Mouse (Mus musculus) liver, embryonic 11.5 days (tissue): ENCODE results near the gene Spsb4. TPM values are rescaled to one million over a fixed set of nuclear protein-coding genes. Genes with fewer than 3 reads are reported as not detected.

Source experiments
- ATAC-seq: fragments of 200-750 bp; cut with Nextera tagmentation; replicated peaks from 2 replicates; pipeline ENCODE4 v1.8.0; 2017; ENCODE audit warnings: moderate number of reproducible peaks, mild to moderate bottlenecking, moderate TSS enrichment, moderate library complexity; ENCODE audit not compliant: low FRiP score
- DNase-seq: peaks from one replicate; pipeline ENCODE4 v3.0.0-alpha.2; 2017; ENCODE audit warnings: low spot score
- H3K27ac ChIP-seq: fragments of 300-500 bp; sonication (generic); 2 replicates; pipeline ENCODE4 v1.5.1; 2014; ENCODE audit warnings: mild to moderate bottlenecking, low read depth, low read length, control low read depth
- H3K27me3 ChIP-seq: fragments of 300-500 bp; sonication (generic); replicated peaks from 2 replicates; pipeline ENCODE4 v1.6.1; 2014; ENCODE audit warnings: low read length, mixed read lengths; ENCODE audit not compliant: control insufficient read depth, insufficient read depth
- H3K36me3 ChIP-seq: fragments of 300-500 bp; sonication (generic); 2 replicates; pipeline ENCODE4 v1.6.1; 2014; ENCODE audit warnings: mild to moderate bottlenecking, low read length, moderate library complexity, mixed read lengths; ENCODE audit not compliant: control insufficient read depth, insufficient read depth
- H3K4me1 ChIP-seq: fragments of 300-500 bp; sonication (generic); replicated peaks from 2 replicates; pipeline ENCODE4 v1.6.1; 2014; ENCODE audit warnings: low read length, mixed read lengths; ENCODE audit not compliant: control insufficient read depth, insufficient read depth
- H3K4me2 ChIP-seq: fragments of 300-500 bp; sonication (generic); 2 replicates; pipeline ENCODE4 v1.6.1; 2014; ENCODE audit warnings: mild to moderate bottlenecking, control low read depth, moderate library complexity
- H3K4me3 ChIP-seq: fragments of 300-500 bp; sonication (generic); 2 replicates; pipeline ENCODE4 v1.5.1; 2014; ENCODE audit warnings: low read depth, low read length, control low read depth
- H3K9ac ChIP-seq: fragments of 300-500 bp; sonication (generic); 2 replicates; pipeline ENCODE4 v1.6.1; 2014; ENCODE audit warnings: low read depth, low read length, control low read depth
- H3K9me3 ChIP-seq: fragments of 300-500 bp; sonication (generic); 2 replicates; pipeline ENCODE4 v1.6.1; 2016; ENCODE audit warnings: low read length, inconsistent platforms, mixed read lengths; ENCODE audit not compliant: control insufficient read depth
- WGBS: fragments of 180-500 bp; shearing (Covaris S2); extraction: QIAGEN DNeasy Blood & Tissue Kit; methylation state at CpG from one replicate; pipeline ENCODE4 v1.1.7; 2014; 5-methylcytosine and 5-hydroxymethylcytosine counted together
- polyA plus RNA-seq: library from polyadenylated mRNA; unstranded; fragments of >200 nt; fragmentation: Nextera tagmentation; extraction: Ambion mirVana; gene quantifications from 2 replicates; pipeline ENCODE4 v1.2.1, GENCODE M21; 2014

Spsb4 gene
- polyA plus RNA-seq, 1 experiment from 2014 or later: 8.1 TPM

DNA sequence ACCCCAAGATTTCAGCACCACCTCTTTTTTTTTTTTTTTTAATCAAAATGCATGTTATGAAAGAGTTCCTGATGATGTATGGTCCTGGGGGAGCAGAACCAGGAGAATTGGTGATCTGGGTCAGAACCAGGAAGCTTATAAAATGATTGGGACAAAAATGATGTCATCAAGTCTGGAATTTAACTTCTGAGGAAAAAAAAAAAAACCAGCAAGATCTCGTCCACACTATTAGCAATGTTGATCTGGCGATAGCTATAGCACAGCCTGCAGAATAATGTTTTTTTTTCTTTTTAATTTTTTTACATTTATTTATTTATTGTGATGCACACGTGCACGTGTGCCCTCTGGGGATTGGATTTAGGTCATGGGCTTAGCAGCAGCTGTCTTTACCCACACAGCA, 27.6 kb upstream of the Spsb4 start:
- no peak overlapping the region for H3K4me2 ChIP-seq
- 91% methylated on average over 4 of the region's 4 CpGs for WGBS

DNA sequence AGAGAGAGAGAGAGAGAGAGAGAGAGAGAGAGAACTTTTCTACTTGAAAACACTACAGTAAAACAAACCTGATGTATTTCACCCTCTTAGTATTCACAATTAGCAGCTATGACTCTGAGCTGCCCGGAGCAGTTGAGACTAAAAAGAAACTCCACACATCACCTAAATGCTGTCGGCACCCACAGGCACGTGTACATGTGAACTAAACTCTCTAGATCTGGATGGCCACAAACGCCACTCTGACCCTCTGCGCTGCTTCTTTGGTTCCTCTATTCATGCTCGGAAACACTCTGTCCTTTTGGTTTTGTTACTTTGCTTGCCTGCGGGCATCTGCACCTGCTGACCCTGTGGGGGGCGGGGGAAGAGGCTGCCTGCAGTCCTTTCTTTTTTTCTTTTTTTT, 23.0 kb upstream of the Spsb4 start:
- Histone ChIP-seq H3K9ac (no peak overlapping the region), H3K4me2 (no peak overlapping the region), H3K27me3 (no peaks in the 10 kb centered on the region), H3K36me3 (no peaks in the 10 kb centered on the region), H3K27ac (no peak overlapping the region), H3K4me3 (no peak overlapping the region), H3K4me1 (no peaks in the 10 kb centered on the region), H3K9me3 (no peaks in the 10 kb centered on the region)
- no peak for DNase-seq
- WGBS: 80% methylated on average over 8 of the region's 8 CpGs
- no peak for ATAC-seq

More for the DNA sequence above, 27.6 kb upstream of the Spsb4 start:
- Histone ChIP-seq H3K4me1 (no peaks in the 10 kb centered on the region), H3K4me3 (no peak overlapping the region), H3K27me3 (no peaks in the 10 kb centered on the region), H3K36me3 (no peaks in the 10 kb centered on the region), H3K27ac (no peak overlapping the region), H3K9ac (no peak overlapping the region), H3K9me3 (no peaks in the 10 kb centered on the region)
- ATAC-seq: no peak
- DNase-seq: no peak

DNA sequence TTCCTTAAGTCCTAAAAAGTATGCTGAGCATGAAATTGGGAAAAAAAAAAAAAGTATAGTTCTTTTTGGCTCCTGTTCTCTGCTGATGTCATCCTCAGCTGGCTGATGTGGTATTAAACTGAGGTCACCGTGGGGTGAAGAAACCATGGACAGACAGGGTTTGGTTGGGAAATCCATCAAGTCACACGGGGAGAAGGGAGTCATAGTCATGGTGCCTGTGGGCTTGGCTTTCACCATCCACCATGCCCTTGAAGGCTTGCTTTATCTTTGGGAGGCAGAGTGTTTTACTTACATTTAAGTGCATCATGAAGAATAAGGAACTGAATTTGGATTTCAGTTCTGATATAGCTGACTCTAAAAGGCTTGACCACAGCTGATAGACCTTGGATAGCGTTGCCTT, 19.4 kb upstream of the Spsb4 start:
- H3K4me2 ChIP-seq: no peak overlapping the region
- H3K9me3 ChIP-seq: no peaks in the 10 kb centered on the region
- H3K27ac ChIP-seq: no peak overlapping the region
- no peak for DNase-seq
- H3K27me3 ChIP-seq: no peaks in the 10 kb centered on the region
- no peaks in the 10 kb centered on the region for H3K36me3 ChIP-seq
- no peaks in the 10 kb centered on the region for H3K4me1 ChIP-seq
- H3K4me3 ChIP-seq: no peak overlapping the region
- ATAC-seq: no peak
- 80% methylated on average over 3 of the region's 3 CpGs for WGBS
- no peak overlapping the region for H3K9ac ChIP-seq

DNA sequence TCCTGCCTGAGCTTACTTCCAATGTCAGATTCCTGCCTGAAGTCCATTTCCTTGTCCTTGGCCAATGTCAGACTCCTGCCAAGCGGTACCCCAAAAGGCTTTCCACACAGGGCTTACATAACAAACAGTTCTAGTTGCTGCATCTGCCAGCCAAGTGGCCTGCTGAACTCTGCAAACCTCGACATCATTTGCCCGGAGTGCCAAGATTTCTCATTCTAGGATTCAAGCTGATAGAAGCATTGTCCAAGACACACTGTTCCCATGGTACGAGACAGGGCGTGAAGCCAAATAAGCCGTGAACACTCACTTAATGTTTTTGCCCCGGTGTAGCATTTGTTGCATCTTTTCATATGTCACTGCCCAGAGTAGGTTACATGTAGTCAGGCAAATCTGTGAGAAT, 18.0 kb upstream of the Spsb4 start:
- H3K27me3 ChIP-seq: no peaks in the 10 kb centered on the region
- no peak overlapping the region for H3K4me2 ChIP-seq
- no peaks in the 10 kb centered on the region for H3K4me1 ChIP-seq
- H3K36me3 ChIP-seq: no peaks in the 10 kb centered on the region
- no peak for DNase-seq
- no peak for ATAC-seq
- no peak overlapping the region for H3K4me3 ChIP-seq
- no peak overlapping the region for H3K27ac ChIP-seq
- H3K9ac ChIP-seq: no peak overlapping the region
- H3K9me3 ChIP-seq: no peaks in the 10 kb centered on the region
- WGBS: 88% methylated on average over 7 of the region's 7 CpGs

DNA sequence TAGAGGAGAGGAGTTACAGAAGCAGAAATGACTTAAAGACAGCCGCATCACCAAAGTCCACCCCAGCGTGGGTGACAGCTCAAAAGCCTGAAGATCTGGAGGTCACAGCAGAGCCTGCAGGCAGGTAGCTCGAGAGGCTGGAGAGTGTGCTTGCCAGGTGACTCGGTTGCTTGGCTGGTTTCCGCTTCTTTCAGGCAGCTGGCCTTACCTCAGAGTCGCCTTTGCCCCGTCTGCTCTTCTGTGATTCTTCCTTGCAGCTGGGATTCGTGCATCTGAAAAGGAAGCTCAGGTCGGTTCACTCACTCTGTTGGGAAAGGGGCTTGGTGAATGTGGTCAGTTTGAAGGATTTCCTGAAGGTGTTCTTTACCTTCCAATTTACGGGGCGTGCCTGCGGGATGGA, 8.7 kb upstream of the Spsb4 start:
- Histone ChIP-seq H3K4me2 (no peak overlapping the region), H3K27ac (no peak overlapping the region), H3K9me3 (no peaks in the 10 kb centered on the region), H3K27me3 (no peaks in the 10 kb centered on the region; the same call in 1 of the 2 replicates), H3K4me3 (no peak overlapping the region), H3K4me1 (no peaks in the 10 kb centered on the region), H3K9ac (no peak overlapping the region), H3K36me3 (no peaks in the 10 kb centered on the region)
- ATAC-seq: no peak
- no peak for DNase-seq
- WGBS: 75% methylated on average over 12 of the region's 12 CpGs

DNA sequence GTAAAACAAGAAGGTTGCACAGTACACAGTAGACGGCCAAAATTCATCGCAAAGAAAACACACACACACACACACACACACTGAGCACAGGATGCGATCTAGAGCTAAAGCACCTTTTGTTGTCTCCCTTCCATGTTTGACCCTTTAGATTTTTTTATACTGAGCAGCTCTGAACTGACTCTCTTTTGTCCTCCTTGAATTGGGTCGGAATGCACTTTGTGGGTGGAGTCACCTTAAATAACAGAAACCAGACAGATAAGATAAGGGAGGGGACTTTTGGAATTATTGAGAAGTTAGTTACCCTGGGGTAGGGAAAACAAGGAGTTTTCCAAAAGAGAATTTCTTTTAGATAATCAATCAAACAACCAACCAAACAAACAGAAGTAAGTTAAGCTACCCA, 7.4 kb upstream of the Spsb4 start:
- ATAC-seq (no peak), DNase-seq (no peak)
- Histone ChIP-seq H3K9ac (no peak overlapping the region), H3K27ac (no peak overlapping the region), H3K36me3 (no peaks in the 10 kb centered on the region), H3K9me3 (no peaks in the 10 kb centered on the region), H3K4me1 (no peaks in the 10 kb centered on the region), H3K27me3 (peaks cover 3% of the 10 kb centered on the region; the same call in 1 of the 2 replicates), H3K4me2 (no peak overlapping the region), H3K4me3 (no peak overlapping the region)
- whole genome bisulfite sequencing: 84% methylated on average over 4 of the region's 4 CpGs

DNA sequence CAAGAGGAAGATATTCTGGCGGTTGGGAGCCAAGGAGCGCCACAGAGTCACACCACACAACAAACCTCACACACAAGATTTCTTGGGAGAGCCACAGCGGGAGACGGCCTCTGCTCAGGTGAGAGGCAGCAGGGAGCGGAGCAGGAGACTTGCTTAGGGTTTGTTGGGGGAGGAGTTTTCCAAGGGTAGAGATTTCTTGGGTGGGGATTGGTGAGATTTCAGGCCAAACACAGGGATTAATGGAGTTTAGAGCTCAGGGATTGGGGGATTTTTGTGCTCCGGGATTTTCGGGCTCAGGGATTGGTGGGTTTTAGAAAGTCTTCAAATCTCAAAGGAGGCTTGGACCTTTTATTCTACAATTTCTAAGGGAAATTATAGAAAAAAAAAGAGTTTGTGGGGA, 5.8 kb upstream of the Spsb4 start:
- 67% methylated on average over 7 of the region's 7 CpGs for WGBS
- Histone ChIP-seq H3K36me3 (no peaks in the 10 kb centered on the region), H3K9me3 (no peaks in the 10 kb centered on the region), H3K4me1 (no peaks in the 10 kb centered on the region), H3K4me3 (no peak overlapping the region), H3K27ac (no peak overlapping the region), H3K27me3 (peaks cover 15% of the 10 kb centered on the region), H3K4me2 (no peak overlapping the region), H3K9ac (no peak overlapping the region)
- no peak for ATAC-seq
- no peak for DNase-seq

DNA sequence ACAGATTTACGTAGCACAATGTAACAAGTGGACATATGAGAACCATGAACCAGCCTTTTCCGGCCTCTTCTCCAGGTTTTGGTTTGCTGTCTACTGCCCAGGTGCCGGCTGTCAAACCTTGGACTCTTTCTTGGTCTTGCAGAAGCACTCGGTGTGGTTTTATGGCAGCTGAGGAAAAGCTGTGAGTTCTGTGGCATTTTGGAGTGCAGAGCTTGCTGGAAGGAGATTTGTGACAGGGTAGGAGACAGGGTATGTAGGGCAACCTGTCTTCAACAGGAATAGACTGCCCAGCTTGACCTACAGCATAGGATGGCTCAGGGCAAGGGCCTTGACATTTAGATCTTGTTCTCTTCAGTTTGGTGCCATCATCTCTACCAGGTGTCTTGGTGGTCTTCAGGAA, 4.3 kb upstream of the Spsb4 start:
- no peak overlapping the region for H3K27ac ChIP-seq
- H3K9me3 ChIP-seq: no peaks in the 10 kb centered on the region
- H3K9ac ChIP-seq: no peak overlapping the region
- no peaks in the 10 kb centered on the region for H3K36me3 ChIP-seq
- no peaks in the 10 kb centered on the region; the same call in 1 of the 2 replicates for H3K4me1 ChIP-seq
- DNase-seq (no peak), ATAC-seq (no peak)
- 87% methylated on average over 4 of the region's 4 CpGs for WGBS
- no peak overlapping the region for H3K4me2 ChIP-seq
- H3K27me3 ChIP-seq: peaks cover 30% of the 10 kb centered on the region
- H3K4me3 ChIP-seq: no peak overlapping the region

DNA sequence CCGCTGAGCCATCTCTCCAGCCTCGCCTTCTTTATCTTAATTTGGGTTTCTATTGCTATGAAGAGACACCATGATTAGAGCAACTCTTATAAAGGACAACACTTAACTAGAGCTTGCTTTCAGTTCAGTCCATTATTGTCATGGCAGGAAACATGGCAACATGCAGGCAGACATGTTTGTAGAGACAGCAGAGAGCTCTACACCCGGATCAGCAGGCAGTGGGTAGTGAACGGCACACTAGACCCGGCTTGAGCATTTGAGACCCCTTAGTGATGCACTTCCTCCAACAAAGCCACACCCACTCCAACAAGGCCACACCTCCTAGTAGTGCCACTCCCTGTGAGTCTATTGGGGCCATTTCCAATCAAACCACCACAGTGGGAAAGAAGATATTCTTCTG, 3.7 kb upstream of the Spsb4 start:
- DNase-seq (no peak), ATAC-seq (no peak)
- Histone ChIP-seq H3K9ac (no peak overlapping the region), H3K4me3 (no peak overlapping the region), H3K36me3 (no peaks in the 10 kb centered on the region), H3K4me2 (no peak overlapping the region), H3K4me1 (no peaks in the 10 kb centered on the region; the same call in 1 of the 2 replicates), H3K27me3 (peaks cover 35% of the 10 kb centered on the region), H3K9me3 (no peaks in the 10 kb centered on the region), H3K27ac (no peak overlapping the region)
- 80% methylated on average over 5 of the region's 5 CpGs for whole genome bisulfite sequencing
